Mouse (Mus musculus): ENCODE results near the gene Lrrc45. TPM values are rescaled to one million over a fixed set of nuclear protein-coding genes. Genes with fewer than 3 reads are reported as not detected.
"Not testable (repeated sequence)": the region's sequence is repeated elsewhere in the genome, so short reads cannot be mapped to it uniquely, and the experiment has no call there.

Gene Lrrc45
- polyA plus RNA-seq, 1 experiment from 2014 or later: 71.8 TPM

- H3K27me3 ChIP-seq: peaks cover 11% of the 10 kb centered on the region
- peaks cover 11% of the 10 kb centered on the region; the same call in 1 of the 2 replicates for H3K9me3 ChIP-seq
- no peak overlapping the region for H3K27ac ChIP-seq
- 74% methylated on average over 14 of the region's 14 CpGs for WGBS
- H3K9ac ChIP-seq (replicated peaks): no peak overlapping the region
- no peaks in the 10 kb centered on the region for H3K36me3 ChIP-seq
- ATAC-seq: no peak
- no peak overlapping the region for H3K4me2 ChIP-seq (replicated peaks)
- H3K4me3 ChIP-seq (replicated peaks): no peak overlapping the region
- no peaks in the 10 kb centered on the region for H3K4me1 ChIP-seq (replicated peaks)
These were observed 48.3 kb downstream of the Lrrc45 start for GRCm38 (mm10) chr11:120761811-120762671.

GRCm38 (mm10) chr11:120762672-120763041 lies 48.9 kb downstream of the Lrrc45 start, which contains the start of gene Hmga1b:
TSS of gene Hmga1b (plus strand) at chr11:120762794.
- not testable (repeated sequence) for H3K4me3 ChIP-seq (replicated peaks); H3K27ac ChIP-seq; ATAC-seq; H3K4me1 ChIP-seq (replicated peaks); H3K9ac ChIP-seq (replicated peaks); H3K36me3 ChIP-seq
- peaks cover 11% of the 10 kb centered on the region for H3K27me3 ChIP-seq
- H3K9me3 ChIP-seq: peaks cover 11% of the 10 kb centered on the region; the same call in 1 of the 2 replicates
- H3K4me2 ChIP-seq (replicated peaks): 0 out of 2 replicates have a peak within 1 kb of the TSS, but pooled peaks have one; percentile 23
- 29% methylated on average over 14 of the region's 14 CpGs for WGBS

- H3K9me3 ChIP-seq; H3K36me3 ChIP-seq; H3K4me3 ChIP-seq (replicated peaks); H3K4me1 ChIP-seq (replicated peaks); H3K27ac ChIP-seq; H3K9ac ChIP-seq (replicated peaks): not testable (repeated sequence)
- 6% methylated on average over 9 of the region's 23 CpGs for WGBS
- H3K27me3 ChIP-seq: peaks cover 11% of the 10 kb centered on the region
- peak; percentile 63 for ATAC-seq
- H3K4me2 ChIP-seq (replicated peaks): 0 out of 2 replicates have a peak overlapping the region, but pooled peaks have one; percentile 23
These were observed 49.6 kb downstream of the Lrrc45 start for GRCm38 (mm10) chr11:120763121-120763999.

- 77% methylated on average over 4 of the region's 7 CpGs for WGBS
- not testable (repeated sequence) for ATAC-seq; H3K4me3 ChIP-seq (replicated peaks)
These were observed 53.3 kb downstream of the Lrrc45 start for GRCm38 (mm10) chr11:120767023-120767422.

GRCm38 (mm10) chr11:120768206-120768605 lies 54.5 kb downstream of the Lrrc45 start:
- no peaks in the 10 kb centered on the region for H3K4me1 ChIP-seq (replicated peaks)
- H3K9me3 ChIP-seq: no peaks in the 10 kb centered on the region
- H3K9ac ChIP-seq (replicated peaks): no peak overlapping the region
- H3K27ac ChIP-seq: no peak overlapping the region
- H3K4me3 ChIP-seq (replicated peaks): no peak overlapping the region
- ATAC-seq: no peak
- H3K36me3 ChIP-seq: no peaks in the 10 kb centered on the region
- WGBS: 62% methylated on average over 1 of the region's 1 CpGs
- no peaks in the 10 kb centered on the region for H3K27me3 ChIP-seq
- no peak overlapping the region for H3K4me2 ChIP-seq (replicated peaks)

More at GRCm38 (mm10) chr11:120767023-120767422, 53.3 kb downstream of the Lrrc45 start:
- H3K9ac ChIP-seq (replicated peaks); H3K36me3 ChIP-seq; H3K27me3 ChIP-seq; H3K9me3 ChIP-seq; H3K4me2 ChIP-seq (replicated peaks); H3K27ac ChIP-seq; H3K4me1 ChIP-seq (replicated peaks): not testable (repeated sequence)

Other genes starting within 250 kb of the Lrrc45 start
- gene Arl16, start 246.3 kb upstream of the Lrrc45 start, polyA plus RNA-seq (2015; fragmentation: Nextera tagmentation; extraction: Ambion mirVana): 64.7 and 67.8 TPM in 2 replicates
- gene Mrpl12, start 229.3 kb upstream of the Lrrc45 start, polyA plus RNA-seq (2015; fragmentation: Nextera tagmentation; extraction: Ambion mirVana): 111 and 113 TPM in 2 replicates
- gene Slc25a10, start 222.1 kb upstream of the Lrrc45 start, polyA plus RNA-seq (2015; fragmentation: Nextera tagmentation; extraction: Ambion mirVana): 28.2 and 29.2 TPM in 2 replicates
- 0.20 and 0.32 TPM in 2 replicates for gene Gcgr, start 183.2 kb upstream of the Lrrc45 start, polyA plus RNA-seq (2015; fragmentation: Nextera tagmentation; extraction: Ambion mirVana)
- gene Mcrip1, start 164.2 kb upstream of the Lrrc45 start, polyA plus RNA-seq (2015; fragmentation: Nextera tagmentation; extraction: Ambion mirVana): 240 and 242 TPM in 2 replicates
- not detected in 2 replicates for gene Ppp1r27, start 162.8 kb upstream of the Lrrc45 start, polyA plus RNA-seq (2015; fragmentation: Nextera tagmentation; extraction: Ambion mirVana)
- gene P4hb, start 140.7 kb upstream of the Lrrc45 start, polyA plus RNA-seq (2015; fragmentation: Nextera tagmentation; extraction: Ambion mirVana): 279 and 297 TPM in 2 replicates
- 452 and 461 TPM in 2 replicates for gene Arhgdia, start 132.3 kb upstream of the Lrrc45 start, polyA plus RNA-seq (2015; fragmentation: Nextera tagmentation; extraction: Ambion mirVana)
- 303 and 358 TPM in 2 replicates for gene Alyref, start 115.6 kb upstream of the Lrrc45 start, polyA plus RNA-seq (2015; fragmentation: Nextera tagmentation; extraction: Ambion mirVana)
- gene Anapc11, start 115.5 kb upstream of the Lrrc45 start, polyA plus RNA-seq (2015; fragmentation: Nextera tagmentation; extraction: Ambion mirVana): 180 and 183 TPM in 2 replicates
- 0.54 and 0.95 TPM in 2 replicates for gene Npb, start 105.4 kb upstream of the Lrrc45 start, polyA plus RNA-seq (2015; fragmentation: Nextera tagmentation; extraction: Ambion mirVana)
- 167 TPM in 2 replicates for gene Pcyt2, start 96.0 kb upstream of the Lrrc45 start, polyA plus RNA-seq (2015; fragmentation: Nextera tagmentation; extraction: Ambion mirVana)
- 42.7 and 51.3 TPM in 2 replicates for gene Sirt7, start 88.7 kb upstream of the Lrrc45 start, polyA plus RNA-seq (2015; fragmentation: Nextera tagmentation; extraction: Ambion mirVana)
- 24.4 and 31.2 TPM in 2 replicates for gene Mafg, start 80.3 kb upstream of the Lrrc45 start, polyA plus RNA-seq (2015; fragmentation: Nextera tagmentation; extraction: Ambion mirVana)
- 23.2 and 25.0 TPM in 2 replicates for gene Pycr1, start 70.2 kb upstream of the Lrrc45 start, polyA plus RNA-seq (2015; fragmentation: Nextera tagmentation; extraction: Ambion mirVana)
- 0.78 and 0.84 TPM in 2 replicates for gene Myadml2, start 65.8 kb upstream of the Lrrc45 start, polyA plus RNA-seq (2015; fragmentation: Nextera tagmentation; extraction: Ambion mirVana)
- gene Notum, start 52.8 kb upstream of the Lrrc45 start, polyA plus RNA-seq (2015; fragmentation: Nextera tagmentation; extraction: Ambion mirVana): 0.46 and 0.65 TPM in 2 replicates
- 149 and 154 TPM in 2 replicates for gene Aspscr1, start 41.0 kb upstream of the Lrrc45 start, polyA plus RNA-seq (2015; fragmentation: Nextera tagmentation; extraction: Ambion mirVana)
- gene Cenpx, start 187 bp upstream of the Lrrc45 start, polyA plus RNA-seq (2015; fragmentation: Nextera tagmentation; extraction: Ambion mirVana): 99.9 and 112 TPM in 2 replicates
- 206 and 218 TPM in 2 replicates for gene Rac3, start 7.5 kb downstream of the Lrrc45 start, polyA plus RNA-seq (2015; fragmentation: Nextera tagmentation; extraction: Ambion mirVana)
- gene Dcxr, start 13.4 kb downstream of the Lrrc45 start, polyA plus RNA-seq (2015; fragmentation: Nextera tagmentation; extraction: Ambion mirVana): 6.5 and 7.3 TPM in 2 replicates
- 0.32 and 0.38 TPM in 2 replicates for gene Cbr2, start 18.2 kb downstream of the Lrrc45 start, polyA plus RNA-seq (2015; fragmentation: Nextera tagmentation; extraction: Ambion mirVana)
- 2.7 and 3.1 TPM in 2 replicates for gene Hmga1b, start 48.9 kb downstream of the Lrrc45 start, polyA plus RNA-seq (2015; fragmentation: Nextera tagmentation; extraction: Ambion mirVana)
- 84.6 TPM in 2 replicates for gene Rfng, start 70.3 kb downstream of the Lrrc45 start, polyA plus RNA-seq (2015; fragmentation: Nextera tagmentation; extraction: Ambion mirVana)
- 268 and 273 TPM in 2 replicates for gene Gps1, start 70.3 kb downstream of the Lrrc45 start, polyA plus RNA-seq (2015; fragmentation: Nextera tagmentation; extraction: Ambion mirVana)
- 51.4 and 55.7 TPM in 2 replicates for gene Dus1l, start 82.5 kb downstream of the Lrrc45 start, polyA plus RNA-seq (2015; fragmentation: Nextera tagmentation; extraction: Ambion mirVana)
- gene Fasn, start 110.6 kb downstream of the Lrrc45 start, polyA plus RNA-seq (2015; fragmentation: Nextera tagmentation; extraction: Ambion mirVana): 83.6 and 89.2 TPM in 2 replicates
- gene Ccdc57, start 218.9 kb downstream of the Lrrc45 start, polyA plus RNA-seq (2015; fragmentation: Nextera tagmentation; extraction: Ambion mirVana): 5.2 and 6.1 TPM in 2 replicates
- gene Slc16a3, start 234.6 kb downstream of the Lrrc45 start, polyA plus RNA-seq (2015; fragmentation: Nextera tagmentation; extraction: Ambion mirVana): 10.1 and 14.0 TPM in 2 replicates

Measured in midbrain, embryonic 13.5 days (tissue).